Mouse (Mus musculus): Measurements from ENCODE around the gene Ush2a. TPM values are rescaled to one million over a fixed set of nuclear protein-coding genes. Genes with fewer than 3 reads are reported as not detected.

Gene Ush2a
- polyA plus RNA-seq, 1 experiment from 2014 or later: 0.09 TPM

DNA sequence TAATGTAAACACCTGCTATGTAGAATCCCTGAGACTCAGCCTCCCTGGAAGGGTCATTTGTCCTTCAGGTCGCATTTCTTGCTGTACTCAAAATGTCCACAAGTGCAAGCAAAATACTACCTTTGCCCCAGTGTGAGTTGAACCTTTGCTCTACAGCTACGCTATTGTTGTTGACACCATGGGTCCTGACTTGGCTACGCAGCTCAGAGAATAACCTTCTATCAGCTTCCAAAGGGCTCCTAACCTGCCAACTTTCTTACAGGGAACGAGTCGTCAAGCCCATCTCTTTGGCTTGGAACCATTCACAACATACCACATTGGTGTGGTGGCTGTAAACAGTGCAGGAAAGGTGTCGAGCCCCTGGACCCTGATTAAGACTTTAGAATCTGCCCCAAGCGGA lies 644.4 kb downstream of the Ush2a start:
- DNase-seq (ENCODE audit: extremely low spot score, low spot score): no peak
- Histone ChIP-seq H3K27ac (no peak overlapping the region), H3K4me3 (no peak overlapping the region), H3K27me3 (ENCODE audit: poor library complexity, severe bottlenecking) (no peaks in the 10 kb centered on the region), H3K36me3 (replicated peaks) (no peaks in the 10 kb centered on the region), H3K9me3 (no peaks in the 10 kb centered on the region), H3K4me1 (peaks cover 4% of the 10 kb centered on the region; the same call in 1 of the 2 replicates)
- 89% methylated on average over 7 of the region's 7 CpGs for WGBS

DNA sequence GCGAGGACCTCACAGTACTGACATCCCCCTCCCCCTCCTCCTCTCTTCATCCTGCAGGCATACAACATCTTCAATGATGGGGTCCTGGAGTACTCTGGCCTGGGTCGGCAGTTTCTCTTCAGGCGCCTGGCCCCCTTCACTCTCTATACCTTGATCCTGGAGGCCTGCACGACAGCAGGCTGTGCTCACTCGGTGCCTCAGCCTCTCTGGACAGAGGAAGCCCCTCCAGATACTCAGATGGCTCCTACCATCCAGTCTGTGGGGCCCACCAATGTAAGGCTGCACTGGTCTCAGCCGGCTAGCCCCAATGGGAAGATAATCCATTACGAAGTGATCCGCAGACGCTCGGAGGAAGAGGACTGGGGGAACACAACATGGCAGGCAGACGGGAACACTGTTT lies 648.8 kb downstream of the Ush2a start:
- H3K9me3 ChIP-seq: no peaks in the 10 kb centered on the region
- H3K36me3 ChIP-seq (replicated peaks): no peaks in the 10 kb centered on the region
- H3K27ac ChIP-seq: no peak overlapping the region
- DNase-seq (ENCODE audit: extremely low spot score, low spot score): no peak
- H3K4me3 ChIP-seq: no peak overlapping the region
- 90% methylated on average over 11 of the region's 11 CpGs for WGBS
- no peaks in the 10 kb centered on the region for H3K27me3 ChIP-seq (ENCODE audit: poor library complexity, severe bottlenecking)
- no peaks in the 10 kb centered on the region; the same call in 1 of the 2 replicates for H3K4me1 ChIP-seq

DNA sequence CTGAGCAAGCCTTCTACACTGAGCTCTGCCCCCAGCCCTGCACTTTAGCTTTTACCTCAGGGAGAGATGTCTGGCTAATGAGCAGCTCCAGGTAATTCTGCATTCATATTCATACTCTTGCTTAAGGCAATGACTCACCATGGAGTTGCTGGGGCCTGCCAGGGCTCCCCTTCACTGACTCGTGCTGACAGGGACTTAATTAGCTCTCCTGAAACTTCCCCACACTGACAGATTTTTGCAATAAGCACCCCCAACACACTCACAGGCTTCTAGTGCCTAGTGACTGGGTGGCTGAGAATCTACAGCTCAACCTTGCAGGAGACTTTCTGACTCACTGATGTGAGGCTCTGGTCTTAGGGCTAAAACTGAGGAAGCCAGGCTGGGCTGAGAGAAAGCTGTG lies 658.1 kb downstream of the Ush2a start:
- H3K4me3 ChIP-seq: no peak overlapping the region
- 0 out of 2 replicates have a peak, but pooled peaks cover 2% of the 10 kb centered on the region for H3K9me3 ChIP-seq
- H3K27me3 ChIP-seq (ENCODE audit: poor library complexity, severe bottlenecking): no peaks in the 10 kb centered on the region
- DNase-seq (ENCODE audit: extremely low spot score, low spot score): no peak
- 49% methylated on average over 1 of the region's 1 CpGs for WGBS
- H3K36me3 ChIP-seq (replicated peaks): no peaks in the 10 kb centered on the region
- H3K4me1 ChIP-seq: no peaks in the 10 kb centered on the region
- H3K27ac ChIP-seq: no peak overlapping the region

DNA sequence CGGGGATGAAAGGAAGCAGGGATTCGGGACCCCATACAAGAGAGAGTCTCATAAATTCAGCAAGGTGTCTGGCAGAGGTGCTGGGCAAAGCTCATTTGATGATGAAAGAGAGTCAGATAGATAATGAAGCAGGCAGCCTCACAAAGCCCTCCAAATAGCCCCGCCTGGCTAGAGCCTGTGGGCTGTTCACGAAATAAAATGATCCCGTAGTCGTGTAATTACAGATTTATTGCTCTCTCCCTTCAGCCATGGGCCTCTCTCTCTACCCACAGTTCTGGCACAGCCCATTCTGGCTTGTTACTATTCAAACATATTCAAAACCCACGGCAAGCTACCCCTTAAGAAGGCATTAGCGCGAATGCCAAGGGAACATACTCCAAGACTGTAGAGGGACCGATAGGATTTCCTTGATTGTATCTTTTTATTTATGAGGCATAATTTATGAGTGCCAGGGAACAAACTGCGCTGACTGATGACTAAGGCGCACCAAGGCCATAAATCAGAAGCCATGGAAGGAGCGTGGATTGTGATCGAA lies 675.5 kb downstream of the Ush2a start:
- DNase-seq (ENCODE audit: extremely low spot score, low spot score): no peak
- Histone ChIP-seq H3K9me3 (no peaks in the 10 kb centered on the region), H3K4me1 (no peaks in the 10 kb centered on the region), H3K36me3 (replicated peaks) (no peaks in the 10 kb centered on the region), H3K27ac (no peak overlapping the region), H3K4me3 (no peak overlapping the region), H3K27me3 (ENCODE audit: poor library complexity, severe bottlenecking) (no peaks in the 10 kb centered on the region)
- WGBS: 93% methylated on average over 14 of the region's 14 CpGs

DNA sequence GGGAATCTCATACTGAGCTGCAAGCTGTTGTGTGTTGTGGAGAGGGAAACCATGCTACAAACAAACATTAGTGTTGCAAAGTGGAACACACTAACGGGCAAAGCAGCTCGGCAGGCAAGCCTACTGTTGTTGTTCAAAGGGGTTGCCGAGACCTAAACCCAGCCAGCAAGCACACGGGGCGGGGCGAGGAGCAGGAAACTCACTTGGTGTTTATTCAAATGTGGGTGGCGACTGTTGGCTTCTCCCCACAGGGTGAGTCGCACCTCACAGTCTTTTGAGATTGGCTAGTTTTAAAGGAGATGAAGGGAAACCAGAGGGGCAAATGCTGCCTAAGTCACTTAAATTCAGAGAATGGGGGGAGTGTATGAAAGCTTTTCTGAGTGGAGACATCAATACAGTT lies 683.5 kb downstream of the Ush2a start:
- no peak overlapping the region for H3K27ac ChIP-seq
- DNase-seq (ENCODE audit: extremely low spot score, low spot score): no peak
- H3K4me1 ChIP-seq: peaks cover 15% of the 10 kb centered on the region
- no peak overlapping the region for H3K4me3 ChIP-seq
- H3K36me3 ChIP-seq (replicated peaks): no peaks in the 10 kb centered on the region
- WGBS: 59% methylated on average over 8 of the region's 8 CpGs
- H3K27me3 ChIP-seq (ENCODE audit: poor library complexity, severe bottlenecking): no peaks in the 10 kb centered on the region
- no peaks in the 10 kb centered on the region for H3K9me3 ChIP-seq

- no peaks in the 10 kb centered on the region for H3K9me3 ChIP-seq
- H3K4me3 ChIP-seq: no peak overlapping the region
- peaks cover 15% of the 10 kb centered on the region for H3K4me1 ChIP-seq
- H3K27ac ChIP-seq: no peak overlapping the region
- DNase-seq (ENCODE audit: extremely low spot score, low spot score): no peak
- WGBS: 86% methylated on average over 11 of the region's 11 CpGs
- H3K27me3 ChIP-seq (ENCODE audit: poor library complexity, severe bottlenecking): no peaks in the 10 kb centered on the region
- H3K36me3 ChIP-seq (replicated peaks): no peaks in the 10 kb centered on the region
Observed at GRCm38 (mm10) chr1:188946849-188947248, 685.0 kb downstream of the Ush2a start.

GRCm38 (mm10) chr1:188947794-188948193 lies 686.0 kb downstream of the Ush2a start:
- Histone ChIP-seq H3K27ac (no peak overlapping the region), H3K4me1 (peaks cover 15% of the 10 kb centered on the region), H3K27me3 (ENCODE audit: poor library complexity, severe bottlenecking) (no peaks in the 10 kb centered on the region), H3K36me3 (replicated peaks) (no peaks in the 10 kb centered on the region), H3K4me3 (no peak overlapping the region), H3K9me3 (no peaks in the 10 kb centered on the region)
- WGBS: 63% methylated on average over 5 of the region's 5 CpGs
- DNase-seq (ENCODE audit: extremely low spot score, low spot score): peak; percentile 21

DNA sequence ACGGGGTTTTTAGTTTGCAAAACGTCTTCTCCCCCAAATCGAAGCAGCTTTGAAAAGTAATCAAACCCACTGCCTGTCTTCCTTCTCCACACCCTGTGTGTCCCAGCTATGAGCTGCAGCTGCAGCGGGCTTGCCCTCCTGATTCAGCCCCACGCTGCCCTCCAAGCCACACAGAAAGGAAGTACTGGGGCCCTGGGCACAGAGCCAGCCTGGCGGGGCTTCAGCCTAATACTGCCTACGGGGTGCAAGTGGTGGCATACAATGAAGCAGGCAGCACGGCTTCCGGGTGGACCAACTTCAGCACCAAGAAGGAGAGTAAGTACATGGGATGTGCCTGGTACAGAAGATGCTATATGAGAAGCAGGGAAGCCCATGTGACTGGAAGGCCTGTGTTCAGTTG lies 686.5 kb downstream of the Ush2a start:
- WGBS: 84% methylated on average over 9 of the region's 9 CpGs
- no peaks in the 10 kb centered on the region for H3K9me3 ChIP-seq
- H3K27me3 ChIP-seq (ENCODE audit: poor library complexity, severe bottlenecking): no peaks in the 10 kb centered on the region
- DNase-seq (ENCODE audit: extremely low spot score, low spot score): no peak
- no peak overlapping the region for H3K27ac ChIP-seq
- H3K4me1 ChIP-seq: peaks cover 15% of the 10 kb centered on the region
- no peak overlapping the region for H3K4me3 ChIP-seq
- no peaks in the 10 kb centered on the region for H3K36me3 ChIP-seq (replicated peaks)

GRCm38 (mm10) chr1:188951091-188951490 lies 689.3 kb downstream of the Ush2a start:
- DNase-seq (ENCODE audit: extremely low spot score, low spot score): no peak
- Histone ChIP-seq H3K4me3 (no peak overlapping the region), H3K9me3 (no peaks in the 10 kb centered on the region), H3K27me3 (ENCODE audit: poor library complexity, severe bottlenecking) (no peaks in the 10 kb centered on the region), H3K27ac (no peak overlapping the region), H3K36me3 (replicated peaks) (no peaks in the 10 kb centered on the region), H3K4me1 (peaks cover 11% of the 10 kb centered on the region; the same call in 1 of the 2 replicates)
- 97% methylated on average over 6 of the region's 6 CpGs for WGBS

DNA sequence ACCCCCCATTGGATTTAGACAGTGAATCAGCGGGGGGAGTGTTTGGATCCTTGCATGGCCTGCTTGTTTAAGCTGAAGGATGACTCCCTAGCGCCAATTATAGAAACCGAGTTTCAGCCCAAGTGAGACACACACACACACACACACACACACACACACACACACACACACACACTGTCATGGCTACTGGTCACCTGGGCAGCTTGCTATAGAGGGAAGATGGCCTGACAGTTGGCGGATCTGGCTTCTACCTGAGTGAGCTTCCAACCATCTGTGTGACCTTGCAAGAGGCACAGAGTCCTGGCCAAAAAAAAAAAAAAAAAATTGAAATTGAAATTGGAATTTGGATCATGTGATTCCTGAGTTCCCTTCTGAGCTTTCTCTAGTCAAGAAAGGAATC lies 690.7 kb downstream of the Ush2a start:
- Histone ChIP-seq H3K4me3 (no peak overlapping the region), H3K27me3 (ENCODE audit: poor library complexity, severe bottlenecking) (no peaks in the 10 kb centered on the region), H3K36me3 (replicated peaks) (no peaks in the 10 kb centered on the region), H3K4me1 (0 out of 2 replicates have a peak, but pooled peaks cover 3% of the 10 kb centered on the region), H3K27ac (no peak overlapping the region), H3K9me3 (no peaks in the 10 kb centered on the region)
- 91% methylated on average over 4 of the region's 4 CpGs for WGBS
- no peak for DNase-seq (ENCODE audit: extremely low spot score, low spot score)

- H3K4me3 ChIP-seq: no peak overlapping the region
- no peaks in the 10 kb centered on the region for H3K9me3 ChIP-seq
- H3K27me3 ChIP-seq (ENCODE audit: poor library complexity, severe bottlenecking): no peaks in the 10 kb centered on the region
- H3K36me3 ChIP-seq (replicated peaks): peaks cover 100% of the 10 kb centered on the region
- WGBS: 85% methylated on average over 6 of the region's 6 CpGs
- H3K27ac ChIP-seq: no peak overlapping the region
- no peak for DNase-seq (ENCODE audit: extremely low spot score, low spot score)
- no peaks in the 10 kb centered on the region for H3K4me1 ChIP-seq
Observed at GRCm38 (mm10) chr1:188973078-188973477, 711.3 kb downstream of the Ush2a start.

DNA sequence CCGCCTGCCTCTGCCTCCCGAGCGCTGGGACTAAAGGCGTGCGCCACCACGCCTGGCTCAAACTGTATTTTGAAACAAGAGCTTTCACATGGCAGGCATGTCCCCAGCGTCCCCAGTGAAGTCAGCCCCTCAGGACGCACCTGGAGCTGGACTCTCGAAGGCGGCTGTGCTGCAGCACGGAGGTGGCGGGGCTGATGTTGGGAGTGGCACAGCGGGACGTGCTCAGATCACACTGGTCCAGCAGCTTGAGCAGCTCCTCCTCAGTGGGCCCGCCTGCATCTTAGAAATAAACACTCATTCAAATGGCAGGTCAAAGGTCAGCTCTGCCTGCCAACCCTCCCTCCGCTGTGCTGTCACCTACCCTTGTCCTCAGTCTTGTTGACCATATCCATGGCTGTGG lies 712.1 kb downstream of the Ush2a start:
- Histone ChIP-seq H3K9me3 (no peaks in the 10 kb centered on the region), H3K36me3 (replicated peaks) (peaks cover 100% of the 10 kb centered on the region), H3K27ac (no peak overlapping the region), H3K4me1 (no peaks in the 10 kb centered on the region), H3K27me3 (ENCODE audit: poor library complexity, severe bottlenecking) (no peaks in the 10 kb centered on the region), H3K4me3 (no peak overlapping the region)
- 91% methylated on average over 16 of the region's 16 CpGs for WGBS
- no peak for DNase-seq (ENCODE audit: extremely low spot score, low spot score)

- 32% methylated on average over 3 of the region's 3 CpGs for WGBS
- Histone ChIP-seq H3K27me3 (ENCODE audit: poor library complexity, severe bottlenecking) (no peaks in the 10 kb centered on the region), H3K9me3 (no peaks in the 10 kb centered on the region), H3K4me1 (no peaks in the 10 kb centered on the region), H3K27ac (no peak overlapping the region), H3K4me3 (no peak overlapping the region), H3K36me3 (replicated peaks) (peaks cover 97% of the 10 kb centered on the region)
- peak; percentile 53 for DNase-seq (ENCODE audit: extremely low spot score, low spot score)
Observed at GRCm38 (mm10) chr1:188980050-188980449, 718.2 kb downstream of the Ush2a start.

GRCm38 (mm10) chr1:188993218-188993617 lies 731.4 kb downstream of the Ush2a start:
- Histone ChIP-seq H3K4me1 (no peaks in the 10 kb centered on the region), H3K4me3 (no peak overlapping the region), H3K27ac (no peak overlapping the region), H3K36me3 (replicated peaks) (peaks cover 93% of the 10 kb centered on the region), H3K9me3 (no peaks in the 10 kb centered on the region), H3K27me3 (ENCODE audit: poor library complexity, severe bottlenecking) (no peaks in the 10 kb centered on the region)
- whole genome bisulfite sequencing: 50% methylated on average over 4 of the region's 4 CpGs
- no peak for DNase-seq (ENCODE audit: extremely low spot score, low spot score)
